Mouse (Mus musculus) gastrocnemius, adult 18-20 months (tissue): Measurements from ENCODE around the gene Sall4. TPM values are rescaled to one million over a fixed set of nuclear protein-coding genes. Genes with fewer than 3 reads are reported as not detected.

Experiments
- total RNA-seq, 2 experiments: library from RNA; stranded (reverse); gene quantifications; 2 replicates each; pipeline ENCODE4 v1.2.3; 2021

Sall4 gene
- total RNA-seq, 2 experiments from 2014 or later = 2.4 to 3.0 TPM

Other genes starting within 250 kb of the Sall4 start
- gene Nfatc2, start 166.3 kb downstream of the Sall4 start, total RNA-seq = 10 to 100 TPM; 10.1 to 12.8 TPM
- 10 to 100 TPM; 30.4 to 32.3 TPM for gene Atp9a, start 25.5 kb downstream of the Sall4 start, total RNA-seq
- 1 to 10 TPM; 7.4 to 7.6 TPM for gene Zfp64, start 187.6 kb upstream of the Sall4 start, total RNA-seq